Mouse (Mus musculus): Measurements from ENCODE around the gene Diras2.

Gene Diras2

DNA sequence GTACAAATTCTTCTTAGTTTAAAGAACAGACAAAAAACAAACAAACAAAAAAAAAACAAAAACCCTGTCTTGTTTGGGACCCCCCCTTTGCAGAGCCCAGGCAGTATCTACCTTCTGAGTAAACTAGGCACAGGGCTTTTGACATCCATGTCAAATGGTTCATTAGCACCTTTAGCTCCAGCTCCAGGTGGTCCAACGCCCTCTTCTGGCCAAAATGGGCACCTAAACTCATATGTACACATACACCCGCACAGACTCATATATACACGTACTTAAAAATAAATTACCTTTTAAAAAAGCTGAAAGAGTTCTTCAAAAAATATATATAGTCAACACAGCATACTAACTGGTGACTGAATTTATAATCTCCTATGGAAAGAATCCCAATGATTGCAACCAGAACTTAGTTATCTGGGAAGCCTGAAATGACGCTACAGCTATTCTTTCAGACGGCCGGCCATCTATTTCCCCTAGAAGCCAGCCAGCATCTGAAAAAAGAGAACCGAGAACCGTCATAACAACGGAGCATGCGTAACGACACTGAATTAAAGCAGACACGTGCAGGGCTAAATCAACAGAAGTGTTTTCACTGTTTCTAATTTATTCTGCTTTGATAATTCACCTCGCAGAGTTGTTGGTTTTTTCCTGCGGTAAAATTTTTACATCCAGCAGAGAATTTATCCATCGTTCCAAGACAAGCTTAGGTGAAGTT lies 73.7 kb downstream of the Diras2 start:
- no peak for DNase-seq

DNA sequence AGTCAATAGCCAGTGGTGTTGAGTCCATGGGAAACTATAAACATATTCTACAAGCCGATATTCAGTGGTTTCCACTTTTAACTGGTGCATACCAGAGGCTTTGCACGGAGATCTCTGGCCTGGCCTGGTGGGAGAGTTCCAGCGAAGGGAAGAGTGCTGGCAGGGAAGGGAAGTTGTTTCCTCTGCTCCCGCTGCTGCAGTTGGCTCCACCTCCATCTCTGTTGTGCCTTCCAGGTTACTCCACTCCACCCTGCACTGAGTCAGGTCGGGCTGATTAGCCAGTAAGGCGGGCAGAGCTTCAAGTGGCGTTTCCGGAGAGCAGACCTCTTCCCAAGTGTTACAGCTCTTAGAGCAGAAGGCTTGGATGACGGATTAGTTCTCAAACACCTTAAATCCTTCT lies 75.8 kb downstream of the Diras2 start:
- no peak for DNase-seq

DNA sequence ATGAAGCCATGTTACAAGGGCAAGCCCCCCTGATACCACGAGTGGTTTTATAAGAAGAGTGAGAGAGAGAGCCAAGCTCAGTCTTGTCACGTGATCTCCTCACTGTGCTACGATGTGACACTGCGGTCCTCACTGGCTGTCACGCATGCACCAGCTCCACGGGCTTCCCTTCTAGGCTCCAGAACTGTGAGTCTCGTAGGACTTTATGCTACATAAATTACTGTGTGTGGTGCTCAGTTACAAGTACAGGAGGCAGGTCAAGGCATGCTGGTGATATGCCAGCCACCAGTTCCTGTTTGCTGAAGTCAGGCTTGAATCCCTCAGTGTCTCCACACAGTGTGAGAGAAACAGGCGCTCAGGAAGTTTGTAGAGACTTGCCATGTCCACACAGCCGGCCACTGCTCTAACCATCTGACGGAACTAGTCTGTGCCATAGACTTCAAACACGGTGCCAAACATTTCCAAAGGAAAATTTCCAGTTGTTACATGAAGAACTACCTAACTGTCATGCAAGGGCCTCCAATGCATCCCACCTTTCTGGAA lies 76.3 kb downstream of the Diras2 start:
- DNase-seq: no peak

Data from thymus, postnatal 14 days (tissue).